Mouse (Mus musculus) ES-Bruce4 (cell line): Measurements from ENCODE around the gene Zfp974. TPM values are rescaled to one million over a fixed set of nuclear protein-coding genes. Genes with fewer than 3 reads are reported as not detected.
"Not testable (repeated sequence)": the region's sequence is repeated elsewhere in the genome, so short reads cannot be mapped to it uniquely, and the experiment has no call there.

ENCODE experiments used
- H3K27ac ChIP-seq: 2 replicates; pipeline ENCODE4 v1.5.1; 2012; ENCODE audit warnings: low read length, inconsistent platforms; ENCODE audit not compliant: insufficient read depth
- H3K27me3 ChIP-seq: 2 replicates; pipeline ENCODE4 v1.6.1; 2012; ENCODE audit warnings: mild to moderate bottlenecking, low read length, inconsistent platforms; ENCODE audit not compliant: control insufficient read depth, poor library complexity, insufficient read depth, severe bottlenecking
- H3K36me3 ChIP-seq: 2 replicates; pipeline ENCODE4 v1.6.1; 2012; ENCODE audit warnings: inconsistent platforms, mild to moderate bottlenecking, low read length, moderate library complexity; ENCODE audit not compliant: control insufficient read depth, poor library complexity, insufficient read depth, severe bottlenecking
- H3K4me1 ChIP-seq: one replicate; pipeline ENCODE4 v1.8.1; 2011; ENCODE audit warnings: low read length; ENCODE audit not compliant: control insufficient read depth, insufficient read depth
- H3K4me3 ChIP-seq: 2 replicates; pipeline ENCODE4 v1.5.1; 2011; ENCODE audit warnings: low read depth, mild to moderate bottlenecking, low read length
- H3K9ac ChIP-seq: 2 replicates; pipeline ENCODE4 v1.6.1; 2012; ENCODE audit warnings: low read depth, mild to moderate bottlenecking, inconsistent platforms; ENCODE audit not compliant: poor library complexity, severe bottlenecking
- H3K9me3 ChIP-seq: replicated peaks from 2 replicates; pipeline ENCODE4 v1.6.1; 2012; ENCODE audit warnings: mild to moderate bottlenecking, low read length, inconsistent platforms; ENCODE audit not compliant: control insufficient read depth, poor library complexity, insufficient read depth, severe bottlenecking
- CTCF ChIP-seq: IDR thresholded peaks from one replicate; pipeline ENCODE4 v1.8.1; 2011; ENCODE audit warnings: low read depth, low read length
- EP300 ChIP-seq: IDR thresholded peaks from 2 replicates; pipeline ENCODE4 v1.6.1; 2011; ENCODE audit warnings: low read depth, low read length; ENCODE audit not compliant: insufficient read depth
- POLR2A ChIP-seq: IDR thresholded peaks from one replicate; pipeline ENCODE4 v1.8.1; 2011; ENCODE audit warnings: low read length; ENCODE audit not compliant: insufficient read depth
- polyA plus RNA-seq: library from polyadenylated mRNA; stranded (reverse); fragments of >200 nt; gene quantifications from 2 replicates; pipeline ENCODE4 v1.2.4, GENCODE M21; 2011; ENCODE audit warnings: low read depth; ENCODE audit not compliant: missing spikeins, insufficient read depth, insufficient read length

Gene Zfp974
- 5.8 and 8.7 TPM in 2 replicates for polyA plus RNA-seq

GRCm38 (mm10) chr7:27928818-27929695, at the start of gene Zfp974:
Zfp974 (minus strand) TSS chr7:27929460.
- Histone ChIP-seq H3K4me3 (peak within 1 kb of the TSS; percentile 74), H3K36me3 (no peaks in the 10 kb centered on the region), H3K9me3 (no peaks in the 10 kb centered on the region), H3K9ac (peak within 1 kb of the TSS; percentile 27), H3K27me3 (no peaks in the 10 kb centered on the region; the same call in 1 of the 2 replicates), H3K27ac (no peak within 1 kb of the TSS), H3K4me1 (no peaks in the 10 kb centered on the region)
- TF ChIP-seq CTCF = no peak
- no peak for TF ChIP-seq EP300
- no peak for TF ChIP-seq POLR2A

GRCm38 (mm10) chr7:27949451-27949850, 20.2 kb upstream of the Zfp974 start:
- H3K9me3 ChIP-seq, H3K36me3 ChIP-seq, H3K27ac ChIP-seq, H3K4me3 ChIP-seq, H3K9ac ChIP-seq, H3K4me1 ChIP-seq, H3K27me3 ChIP-seq: not testable (repeated sequence)

DNA sequence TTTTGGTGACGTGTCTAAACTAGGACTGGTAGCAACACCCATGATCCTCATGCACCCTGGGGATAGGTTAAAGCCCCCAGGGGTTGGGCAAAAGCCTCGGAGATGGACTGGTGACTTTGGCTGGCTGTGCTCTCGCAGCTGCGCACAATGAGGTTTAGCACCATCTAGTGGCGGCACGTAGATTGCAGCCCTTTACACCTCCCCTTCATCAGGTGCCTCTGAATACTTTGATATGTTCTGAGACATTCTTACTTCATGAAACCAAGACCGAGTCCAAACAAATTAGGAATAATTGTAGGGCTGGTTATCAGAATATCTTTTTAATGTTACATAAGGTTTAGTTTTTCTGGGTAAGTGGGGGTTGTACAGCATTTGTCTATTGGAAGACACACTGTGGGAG, 12.6 kb upstream of the Zfp974 start:
- not testable (repeated sequence) for H3K4me1 ChIP-seq, H3K36me3 ChIP-seq, H3K27me3 ChIP-seq, H3K9ac ChIP-seq, H3K4me3 ChIP-seq, H3K27ac ChIP-seq, H3K9me3 ChIP-seq

DNA sequence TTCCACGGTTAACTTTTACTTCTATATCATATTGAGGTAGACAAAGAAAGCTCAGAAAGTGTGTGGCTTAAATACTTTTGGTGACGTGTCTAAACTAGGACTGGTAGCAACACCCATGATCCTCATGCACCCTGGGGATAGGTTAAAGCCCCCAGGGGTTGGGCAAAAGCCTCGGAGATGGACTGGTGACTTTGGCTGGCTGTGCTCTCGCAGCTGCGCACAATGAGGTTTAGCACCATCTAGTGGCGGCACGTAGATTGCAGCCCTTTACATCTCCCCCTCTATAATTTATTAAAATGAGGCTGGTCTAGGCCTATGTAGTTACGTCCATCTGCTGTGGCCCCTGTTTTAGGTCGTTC, 4.5 kb upstream of the Zfp974 start:
- H3K4me1 ChIP-seq, H3K9ac ChIP-seq, H3K4me3 ChIP-seq: not testable (repeated sequence)

GRCm38 (mm10) chr7:27933050-27933799, 4.0 kb upstream of the Zfp974 start:
- H3K9me3 ChIP-seq = no peaks in the 10 kb centered on the region
- no peaks in the 10 kb centered on the region for H3K36me3 ChIP-seq
- no peak for TF ChIP-seq POLR2A
- TF ChIP-seq EP300 = no peak
- no peak for TF ChIP-seq CTCF
- no peaks in the 10 kb centered on the region for H3K4me1 ChIP-seq
- H3K9ac ChIP-seq = no peak overlapping the region
- H3K4me3 ChIP-seq = no peak overlapping the region
- H3K27me3 ChIP-seq = no peaks in the 10 kb centered on the region; the same call in 1 of the 2 replicates
- no peak overlapping the region for H3K27ac ChIP-seq

More for the DNA sequence above, 4.5 kb upstream of the Zfp974 start:
- not testable (repeated sequence) for H3K36me3 ChIP-seq, H3K9me3 ChIP-seq, H3K27me3 ChIP-seq, H3K27ac ChIP-seq

DNA sequence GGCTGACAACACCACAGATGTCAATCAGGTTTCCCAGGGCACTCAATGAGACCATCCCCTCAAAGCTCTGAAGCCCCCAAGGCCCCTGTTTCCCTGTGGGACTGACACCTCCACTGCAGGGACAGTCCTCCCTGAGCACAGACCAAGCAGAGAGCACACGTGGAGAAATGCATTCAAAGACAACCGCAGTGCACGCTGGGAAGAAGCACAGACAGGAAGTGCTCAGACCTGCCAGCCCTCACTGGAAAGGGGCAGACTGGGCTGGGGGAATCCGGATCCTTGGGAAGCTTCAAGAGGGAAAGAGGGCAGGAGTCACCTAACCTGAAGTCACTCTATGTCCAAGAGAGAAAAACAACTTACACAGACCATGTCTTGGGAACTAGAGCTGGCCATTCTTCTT, 2.2 kb downstream of the Zfp974 start:
- H3K4me1 ChIP-seq, H3K27ac ChIP-seq, H3K27me3 ChIP-seq, H3K9me3 ChIP-seq, H3K4me3 ChIP-seq, H3K36me3 ChIP-seq, H3K9ac ChIP-seq: not testable (repeated sequence)

DNA sequence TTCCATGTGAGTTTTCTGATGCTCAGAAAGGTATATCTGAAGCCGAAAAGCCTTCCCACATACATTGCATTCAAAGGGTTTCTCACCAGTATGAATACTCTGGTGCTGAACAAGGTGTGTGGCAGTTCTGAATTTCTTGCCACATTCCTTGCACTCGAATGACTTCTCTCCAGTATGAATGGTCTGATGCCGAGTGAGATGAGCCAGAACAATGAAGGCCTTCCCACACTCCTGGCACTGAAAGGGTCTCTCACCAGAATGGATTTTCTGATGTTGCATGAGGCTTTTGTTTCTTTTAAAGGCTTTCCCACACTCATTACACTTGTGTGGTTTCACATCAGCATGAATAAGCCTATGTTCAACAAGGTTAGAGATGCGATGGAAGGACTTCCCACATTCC, 18.3 kb downstream of the Zfp974 start:
- not testable (repeated sequence) for H3K36me3 ChIP-seq, H3K9me3 ChIP-seq, H3K27ac ChIP-seq, H3K27me3 ChIP-seq, H3K9ac ChIP-seq, H3K4me3 ChIP-seq, H3K4me1 ChIP-seq
